7 mouse cellular contexts compared by ENCODE assay signal in genomic region chr1:38130715-38131483, GRCm38 (mm10). TPM values are rescaled to one million over a fixed set of nuclear protein-coding genes. Genes with fewer than 3 reads are reported as not detected.
DNase-seq lines count a peak whose midpoint lies in the region; ATAC-seq lines count a peak whose summit lies in the region.

No protein-coding gene starts in this region.

- no peak overlapping the region for H3K27ac ChIP-seq in stomach, embryonic 15.5 days

- 42% methylated on average over 10 of the region's 10 CpGs for WGBS in stomach, embryonic 15.5 days

- H3K4me2 ChIP-seq in stomach, embryonic 15.5 days = peak overlapping the region; percentile 86

- no peaks in the 10 kb centered on the region for H3K27me3 ChIP-seq in stomach, embryonic 15.5 days (replicated peaks)

- H3K36me3 ChIP-seq in stomach, embryonic 15.5 days = no peaks in the 10 kb centered on the region

- H3K9me3 ChIP-seq in stomach, embryonic 15.5 days = no peaks in the 10 kb centered on the region

- H3K4me3 ChIP-seq in stomach, embryonic 15.5 days (replicated peaks) = no peak overlapping the region

- H3K9ac ChIP-seq in stomach, embryonic 15.5 days = no peak overlapping the region

- intact Hi-C loops in heart, postnatal 25 days (cut with DNase I) = loop anchor here (2.0 to 10.0 kb wide), 3 partner anchors 134 to 456 kb away; partner anchors contain the start of genes Mitd1, Mrpl30 and Txndc9

- ATAC-seq in stomach, embryonic 15.5 days (ENCODE audit: insufficient read depth, low FRiP score, low read depth) = no peak

- DNase-seq in lung, postnatal 36 days = peak; percentile 14
- DNase-seq in lung, postnatal 14 days = no peak
- DNase-seq in c-Kit-positive CD71-positive TER-119-positive erythroid progenitor cells, embryonic 14.5 days (ENCODE audit: low spot score) = peak; percentile 66
- DNase-seq in induced T-regulatory cell, adult 2 months (ENCODE audit: low read depth) = peak; percentile 21
- no peak for DNase-seq in ovary, adult 18-20 months (ENCODE audit: low spot score)
- DNase-seq in heart, postnatal 25 days (ENCODE audit: low spot score) = no peak

- H3K4me1 ChIP-seq in stomach, embryonic 15.5 days = peaks cover 2% of the 10 kb centered on the region; the same call in 1 of the 2 replicates

RNA-seq across cellular contexts. Expression of gene Rev1, which starts 1.3 kb away (rescaled TPM):
- polyA plus RNA-seq in stomach, embryonic 15.5 days (2015; fragmentation: Nextera tagmentation; extraction: Ambion mirVana) = 27.5 and 27.7 TPM in 2 replicates
- 10 to 100 TPM; 12.0 to 16.4 TPM for total RNA-seq in heart, postnatal 25 days (2021)

Comparison
In these comparisons a context has a peak if more than half of its experiments do, and no peak if none do; other contexts are left out.
1. DNase-seq: peak in lung, postnatal 36 days (single experiment), c-Kit-positive CD71-positive TER-119-positive erythroid progenitor cells, embryonic 14.5 days (single experiment) and induced T-regulatory cell, adult 2 months (single experiment); none in lung, postnatal 14 days (single experiment), ovary, adult 18-20 months (single experiment) and heart, postnatal 25 days (single experiment).